Mouse (Mus musculus) stomach, postnatal 0 days (tissue): ENCODE results near the gene Esrrb. TPM values are rescaled to one million over a fixed set of nuclear protein-coding genes. Genes with fewer than 3 reads are reported as not detected.

Source experiments
- ATAC-seq: fragments of 200-750 bp; cut with Nextera tagmentation; 2 replicates; pipeline ENCODE4 v1.8.0; 2017; ENCODE audit not compliant: low FRiP score, low TSS enrichment
- DNase-seq: peaks from one replicate; pipeline ENCODE4 v3.0.0-alpha.2; 2016; ENCODE audit warnings: low spot score
- H3K27ac ChIP-seq: fragments of 300-500 bp; sonication (generic); replicated peaks from 2 replicates; pipeline ENCODE4 v1.5.1; 2014; ENCODE audit warnings: mild to moderate bottlenecking, control low read depth
- H3K27me3 ChIP-seq: fragments of 300-500 bp; sonication (generic); 2 replicates; pipeline ENCODE4 v1.6.1; 2014; ENCODE audit warnings: low read length; ENCODE audit not compliant: control insufficient read depth, insufficient read depth
- H3K36me3 ChIP-seq: fragments of 300-500 bp; sonication (generic); 2 replicates; pipeline ENCODE4 v1.6.1; 2014; ENCODE audit warnings: low read length, mixed read lengths; ENCODE audit not compliant: control insufficient read depth, insufficient read depth
- H3K4me1 ChIP-seq: fragments of 300-500 bp; sonication (generic); replicated peaks from 2 replicates; pipeline ENCODE4 v1.6.1; 2014; ENCODE audit warnings: antibody characterized with exemption; ENCODE audit not compliant: control insufficient read depth, insufficient read depth
- H3K4me2 ChIP-seq: fragments of 300-500 bp; sonication (generic); replicated peaks from 2 replicates; pipeline ENCODE4 v1.6.1; 2014; ENCODE audit warnings: low read depth, mild to moderate bottlenecking, control low read depth, moderate library complexity
- H3K4me3 ChIP-seq: fragments of 300-500 bp; sonication (generic); 2 replicates; pipeline ENCODE4 v1.5.1; 2014; ENCODE audit warnings: low read depth, low read length, control low read depth
- H3K9ac ChIP-seq: fragments of 300-500 bp; sonication (generic); 2 replicates; pipeline ENCODE4 v1.6.1; 2014; ENCODE audit warnings: mild to moderate bottlenecking, low read length, control low read depth, mixed read lengths
- H3K9me3 ChIP-seq: fragments of 300-500 bp; sonication (generic); 2 replicates; pipeline ENCODE4 v1.6.1; 2016; ENCODE audit warnings: low read length; ENCODE audit not compliant: control insufficient read depth
- CTCF ChIP-seq: IDR thresholded peaks from 2 replicates; pipeline ENCODE4 v1.5.1; 2016; ENCODE audit warnings: antibody characterized with exemption, low read depth, mild to moderate bottlenecking, moderate library complexity
- EP300 ChIP-seq: optimal IDR thresholded peaks from 2 replicates; pipeline ENCODE3; 2016; ENCODE audit warnings: antibody characterized with exemption
- WGBS: fragments of 180-500 bp; shearing (Covaris S2); extraction: QIAGEN DNeasy Blood & Tissue Kit; methylation state at CpG from one replicate; pipeline ENCODE4 v1.1.7; 2014; 5-methylcytosine and 5-hydroxymethylcytosine counted together
- polyA plus RNA-seq: library from polyadenylated mRNA; unstranded; fragments of >200 nt; fragmentation: Nextera tagmentation; extraction: Ambion mirVana; gene quantifications from 2 replicates; pipeline ENCODE4 v1.2.1, GENCODE M21; 2015

The Esrrb gene
- polyA plus RNA-seq, 1 experiment from 2014 or later, result 0.13 TPM

GRCm38 (mm10) chr12:86490052-86490451 lies 129.1 kb downstream of the Esrrb start:
- Histone ChIP-seq H3K27me3 (no peaks in the 10 kb centered on the region), H3K36me3 (no peaks in the 10 kb centered on the region), H3K4me3 (no peak overlapping the region), H3K9me3 (no peaks in the 10 kb centered on the region), H3K27ac (no peak overlapping the region), H3K4me1 (no peaks in the 10 kb centered on the region), H3K9ac (no peak overlapping the region), H3K4me2 (no peak overlapping the region)
- no peak for ATAC-seq
- 71% methylated on average over 5 of the region's 5 CpGs for WGBS
- no peak for DNase-seq
- no peak for TF ChIP-seq CTCF

- Histone ChIP-seq H3K9me3 (no peaks in the 10 kb centered on the region), H3K4me2 (no peak overlapping the region), H3K36me3 (no peaks in the 10 kb centered on the region), H3K9ac (no peak overlapping the region), H3K4me3 (no peak overlapping the region), H3K4me1 (no peaks in the 10 kb centered on the region), H3K27ac (no peak overlapping the region), H3K27me3 (no peaks in the 10 kb centered on the region)
- WGBS, result 63% methylated on average over 3 of the region's 3 CpGs
- no peak for ATAC-seq
- DNase-seq, result no peak
- TF ChIP-seq EP300 (no peak), CTCF (no peak)
Observed at GRCm38 (mm10) chr12:86491500-86491899, 130.6 kb downstream of the Esrrb start.

- Histone ChIP-seq H3K36me3 (no peaks in the 10 kb centered on the region), H3K4me1 (no peaks in the 10 kb centered on the region), H3K4me2 (peak overlapping the region; percentile 26), H3K27ac (no peak overlapping the region), H3K27me3 (no peaks in the 10 kb centered on the region), H3K9ac (no peak overlapping the region), H3K4me3 (no peak overlapping the region), H3K9me3 (no peaks in the 10 kb centered on the region)
- DNase-seq (no peak), ATAC-seq (no peak)
- 13% methylated on average over 9 of the region's 9 CpGs for WGBS
- TF ChIP-seq EP300 (no peak), CTCF (no peak)
Observed at GRCm38 (mm10) chr12:86492822-86493221, 131.9 kb downstream of the Esrrb start.

DNA sequence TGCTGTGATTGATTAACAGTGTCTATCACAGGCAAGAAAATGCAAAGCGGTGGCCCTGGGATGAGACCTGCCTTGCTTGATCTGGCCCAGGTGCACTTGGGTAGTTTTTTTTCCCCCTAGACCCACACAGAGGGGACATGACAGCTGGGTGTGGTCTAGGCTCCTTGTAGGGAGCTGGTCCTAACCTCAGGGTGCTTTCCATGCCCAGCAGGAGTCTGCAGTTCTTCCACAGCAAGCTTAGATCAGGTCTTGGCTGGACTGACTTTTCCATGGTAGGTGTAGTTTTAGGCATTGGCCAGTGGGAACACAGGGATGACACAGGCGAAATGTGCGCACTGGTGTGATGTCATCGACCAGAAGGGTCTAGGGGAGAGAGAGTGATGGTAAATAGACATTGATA lies 136.2 kb downstream of the Esrrb start:
- ATAC-seq (no peak), DNase-seq (no peak)
- Histone ChIP-seq H3K4me2 (no peak overlapping the region), H3K4me1 (no peaks in the 10 kb centered on the region), H3K9ac (no peak overlapping the region), H3K36me3 (no peaks in the 10 kb centered on the region), H3K27ac (no peak overlapping the region), H3K4me3 (no peak overlapping the region), H3K9me3 (no peaks in the 10 kb centered on the region), H3K27me3 (no peaks in the 10 kb centered on the region)
- no peak for TF ChIP-seq EP300
- WGBS, result 88% methylated on average over 4 of the region's 4 CpGs

- no peaks in the 10 kb centered on the region for H3K4me1 ChIP-seq
- no peaks in the 10 kb centered on the region for H3K27me3 ChIP-seq
- no peak overlapping the region for H3K4me2 ChIP-seq
- DNase-seq (no peak), ATAC-seq (no peak)
- H3K4me3 ChIP-seq, result no peak overlapping the region
- no peak overlapping the region for H3K9ac ChIP-seq
- H3K27ac ChIP-seq, result no peak overlapping the region
- 32% methylated on average over 6 of the region's 6 CpGs for WGBS
- no peak for TF ChIP-seq CTCF
- TF ChIP-seq EP300, result no peak
- H3K9me3 ChIP-seq, result no peaks in the 10 kb centered on the region
- H3K36me3 ChIP-seq, result no peaks in the 10 kb centered on the region
Observed at GRCm38 (mm10) chr12:86498765-86499164, 137.8 kb downstream of the Esrrb start.

DNA sequence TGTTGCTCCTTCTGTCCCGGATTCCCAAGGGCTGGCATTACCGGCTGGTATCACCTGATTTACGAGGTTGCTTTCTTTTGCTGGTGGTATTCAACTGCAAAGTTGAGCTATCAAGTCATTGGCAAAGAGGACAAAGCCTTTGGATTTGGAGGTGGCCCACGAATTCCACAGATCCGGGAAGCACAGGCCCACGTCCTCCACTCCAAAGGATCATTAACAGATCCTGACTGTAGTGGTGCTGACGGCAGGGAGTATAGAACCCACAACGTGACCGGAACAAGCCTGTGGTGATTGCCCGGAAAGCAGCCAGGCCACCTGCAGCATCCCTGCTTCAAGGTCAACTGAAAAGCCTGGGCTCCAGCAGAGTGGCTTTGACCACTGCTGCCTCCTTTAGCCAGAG lies 140.8 kb downstream of the Esrrb start:
- Histone ChIP-seq H3K4me3 (no peak overlapping the region), H3K27me3 (no peaks in the 10 kb centered on the region), H3K4me2 (no peak overlapping the region), H3K9me3 (no peaks in the 10 kb centered on the region), H3K9ac (no peak overlapping the region), H3K4me1 (no peaks in the 10 kb centered on the region), H3K27ac (no peak overlapping the region), H3K36me3 (no peaks in the 10 kb centered on the region)
- WGBS, result 85% methylated on average over 10 of the region's 10 CpGs
- no peak for ATAC-seq
- no peak for DNase-seq
- TF ChIP-seq CTCF, result no peak
- no peak for TF ChIP-seq EP300

DNA sequence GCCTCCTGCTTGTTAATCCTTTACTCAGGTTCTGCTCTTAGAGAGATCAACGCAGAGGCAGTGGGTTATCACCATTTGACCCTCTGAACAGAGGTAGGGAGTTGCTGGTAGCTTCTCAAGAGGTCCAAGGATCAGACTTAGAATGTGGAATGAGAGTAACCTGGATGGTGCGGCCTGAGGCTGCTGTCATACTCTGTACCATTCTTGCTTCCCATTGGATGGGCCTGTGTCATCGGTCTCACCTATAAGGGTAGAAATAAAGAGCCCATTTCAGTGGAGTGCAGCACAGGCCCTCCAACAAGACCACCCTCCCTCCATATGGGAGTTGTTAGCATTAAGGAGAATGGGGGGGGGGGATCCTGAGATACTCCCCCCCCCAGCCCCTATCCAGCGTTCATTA lies 143.0 kb downstream of the Esrrb start:
- Histone ChIP-seq H3K9me3 (no peaks in the 10 kb centered on the region), H3K27me3 (no peaks in the 10 kb centered on the region), H3K9ac (no peak overlapping the region), H3K4me1 (no peaks in the 10 kb centered on the region), H3K4me3 (no peak overlapping the region), H3K36me3 (no peaks in the 10 kb centered on the region), H3K27ac (no peak overlapping the region), H3K4me2 (no peak overlapping the region)
- no peak for TF ChIP-seq CTCF
- no peak for TF ChIP-seq EP300
- WGBS, result 73% methylated on average over 4 of the region's 4 CpGs
- no peak for ATAC-seq
- no peak for DNase-seq
